Mouse (Mus musculus) spleen, adult 2 months (tissue): ENCODE measurements around the gene Rin3. TPM values are rescaled to one million over a fixed set of nuclear protein-coding genes. Genes with fewer than 3 reads are reported as not detected.

ENCODE experiments used
- DNase-seq, 2 experiments: peaks; one replicate each; pipeline versions ENCODE4 v3.0.0 to v3.0.0-alpha.2; 2012 to 2021; ENCODE audit warnings: low spot score in 2 of 2, low read depth in 1 of 2
- H3K27ac ChIP-seq: fragments of 200-500 bp; 2 replicates; pipeline ENCODE4 v1.5.1; 2012; ENCODE audit warnings: low read length, inconsistent platforms; ENCODE audit not compliant: insufficient read depth
- H3K27me3 ChIP-seq: fragments of 200-500 bp; 2 replicates; pipeline ENCODE4 v1.6.1; 2012; ENCODE audit warnings: mild to moderate bottlenecking, moderate library complexity, low read length, inconsistent platforms; ENCODE audit not compliant: control insufficient read depth, insufficient read depth
- H3K36me3 ChIP-seq: fragments of 200-500 bp; 2 replicates; pipeline ENCODE4 v1.6.1; 2012; ENCODE audit warnings: mild to moderate bottlenecking, low read length, inconsistent platforms; ENCODE audit not compliant: control insufficient read depth, insufficient read depth
- H3K4me1 ChIP-seq: fragments of 200-500 bp; 2 replicates; pipeline ENCODE4 v1.6.1; 2011; ENCODE audit warnings: inconsistent platforms; ENCODE audit not compliant: control insufficient read depth, insufficient read depth, insufficient read length
- H3K4me3 ChIP-seq: fragments of 200-500 bp; 2 replicates; pipeline ENCODE4 v1.5.1; 2011; ENCODE audit warnings: mild to moderate bottlenecking, inconsistent platforms; ENCODE audit not compliant: insufficient read depth, insufficient read length; ENCODE audit errors: extremely low read depth
- CTCF ChIP-seq: fragments of 200-500 bp; IDR thresholded peaks from 2 replicates; pipeline ENCODE4 v1.5.1; 2011; ENCODE audit warnings: mild to moderate bottlenecking, inconsistent platforms; ENCODE audit not compliant: insufficient read depth, insufficient read length, insufficient replicate concordance; ENCODE audit errors: extremely low read depth
- POLR2A ChIP-seq: fragments of 200-500 bp; IDR thresholded peaks from 2 replicates; pipeline ENCODE4 v1.6.1; 2011; ENCODE audit warnings: low read depth, low read length, inconsistent platforms
- WGBS: fragments of 180-500 bp; shearing (Covaris S2); methylation state at CpG from one replicate; pipeline ENCODE4 v1.1.7; 2018; 5-methylcytosine and 5-hydroxymethylcytosine counted together
- polyA plus RNA-seq: library from polyadenylated mRNA; depleted of rRNA; stranded (reverse); fragments of >200 nt; gene quantifications from 2 replicates; pipeline ENCODE4 v1.2.3, GENCODE M21; 2012; rRNA removed

Gene Rin3
- polyA plus RNA-seq, 1 experiment = 63.4 TPM

- no peak overlapping the region; the same call in 1 of the 2 replicates for H3K27ac ChIP-seq
- peaks cover 9% of the 10 kb centered on the region; the same call in 1 of the 2 replicates for H3K4me1 ChIP-seq
- WGBS = 85% methylated on average over 10 of the region's 10 CpGs
- 0 out of 2 replicates have a peak, but pooled peaks cover 2% of the 10 kb centered on the region for H3K36me3 ChIP-seq
- TF ChIP-seq CTCF (no peak), POLR2A (no peak)
- DNase-seq = no peak
- H3K27me3 ChIP-seq = no peaks in the 10 kb centered on the region
- H3K4me3 ChIP-seq = no peak overlapping the region
These were observed 154.2 kb downstream of the Rin3 start for GRCm38 (mm10) chr12:102436939-102437526.

- TF ChIP-seq POLR2A = no peak
- TF ChIP-seq CTCF = no peak
- H3K4me1 ChIP-seq = peaks cover 9% of the 10 kb centered on the region; the same call in 1 of the 2 replicates
- H3K27ac ChIP-seq = 0 out of 2 replicates have a peak overlapping the region, but pooled peaks have one; percentile 7
- no peaks in the 10 kb centered on the region for H3K27me3 ChIP-seq
- peak overlapping the region; percentile 12; the same call in 1 of the 2 replicates for H3K4me3 ChIP-seq
- H3K36me3 ChIP-seq = 0 out of 2 replicates have a peak, but pooled peaks cover 2% of the 10 kb centered on the region
- 72% methylated on average over 5 of the region's 5 CpGs for WGBS
- DNase-seq = no peak
These were observed 155.1 kb downstream of the Rin3 start for GRCm38 (mm10) chr12:102437952-102438351.

GRCm38 (mm10) chr12:102438983-102439631 lies 156.3 kb downstream of the Rin3 start:
- Histone ChIP-seq H3K27ac (peak overlapping the region; percentile 53), H3K4me1 (peaks cover 9% of the 10 kb centered on the region; the same call in 1 of the 2 replicates), H3K4me3 (peak overlapping the region; percentile 73), H3K36me3 (no peaks in the 10 kb centered on the region), H3K27me3 (no peaks in the 10 kb centered on the region)
- 4% methylated on average over 20 of the region's 20 CpGs for WGBS
- DNase-seq = no peak
- no peak for TF ChIP-seq CTCF
- no peak for TF ChIP-seq POLR2A

GRCm38 (mm10) chr12:102439632-102440023 lies 156.8 kb downstream of the Rin3 start, which contains the start of gene Lgmn:
Gene Lgmn (minus strand): TSS chr12:102439813.
- peak within 1 kb of the TSS; percentile 53 for H3K27ac ChIP-seq
- H3K36me3 ChIP-seq = no peaks in the 10 kb centered on the region
- no peaks in the 10 kb centered on the region for H3K27me3 ChIP-seq
- whole genome bisulfite sequencing = 2% methylated on average over 28 of the region's 28 CpGs
- H3K4me3 ChIP-seq = peak within 1 kb of the TSS; percentile 73
- H3K4me1 ChIP-seq = peaks cover 6% of the 10 kb centered on the region; the same call in 1 of the 2 replicates
- no peak for TF ChIP-seq CTCF
- peak; percentile 16 for TF ChIP-seq POLR2A
- DNase-seq = peak; percentile 90 to 99

Other genes with a start within 250 kb of the Rin3 start
- gene Slc24a4, start 154.3 kb upstream of the Rin3 start, polyA plus RNA-seq = not detected in 2 replicates
- gene Lgmn, start 156.8 kb downstream of the Rin3 start, polyA plus RNA-seq = 111 and 132 TPM in 2 replicates
- 6.9 and 9.3 TPM in 2 replicates for gene Golga5, start 186.1 kb downstream of the Rin3 start, polyA plus RNA-seq